Mouse (Mus musculus): Measurements from ENCODE around the gene Ppp5c. TPM values are rescaled to one million over a fixed set of nuclear protein-coding genes. Genes with fewer than 3 reads are reported as not detected.
A peak's percentile ranks its signal among the peaks of the same experiment; 100 is the strongest.

The Ppp5c gene
- polyA plus RNA-seq, 1 experiment: 80.7 TPM

DNA sequence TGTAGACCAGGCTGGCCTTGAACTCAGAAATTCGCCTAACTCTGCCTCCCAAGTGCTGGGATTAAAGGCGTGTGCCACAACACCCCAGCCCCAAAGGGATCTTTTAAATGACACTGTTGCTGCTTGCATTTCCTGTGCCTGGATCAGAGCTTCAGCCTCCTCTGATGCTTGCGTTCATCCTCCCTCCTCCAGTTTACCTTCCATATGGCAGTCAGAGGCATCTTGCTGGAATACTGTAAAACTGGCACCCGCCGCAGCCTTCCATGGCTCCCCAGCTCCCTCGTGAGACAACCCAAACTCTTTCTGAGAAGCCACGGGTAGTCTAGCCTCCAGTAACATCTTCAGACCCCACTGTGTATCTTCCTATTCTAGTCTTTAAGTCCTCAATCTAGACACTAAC lies 1.2 kb upstream of the Ppp5c start:
- Histone ChIP-seq H3K4me1 (ENCODE audit: control insufficient read depth, insufficient read depth, low read length) (peaks cover 18% of the 10 kb centered on the region), H3K36me3 (ENCODE audit: control insufficient read depth, insufficient read depth, low read length) (no peaks in the 10 kb centered on the region; the same call in 1 of the 2 replicates), H3K27me3 (ENCODE audit: control insufficient read depth, insufficient read depth, low read length) (no peaks in the 10 kb centered on the region), H3K4me3 (ENCODE audit: control insufficient read depth, low read depth, low read length) (no peak overlapping the region), H3K27ac (ENCODE audit: control insufficient read depth, insufficient read depth, low read depth, low read length) (no peak overlapping the region)
- TF ChIP-seq POLR2A (IDR thresholded peaks at IDR 0.05; ENCODE audit: control insufficient read depth, low read depth, low read length) (no peak), CTCF (IDR thresholded peaks at IDR 0.05; ENCODE audit: control insufficient read depth, insufficient read depth, insufficient replicate concordance, low read depth, low read length) (no peak)

- H3K4me3 ChIP-seq (ENCODE audit: control insufficient read depth, low read depth, low read length): peak overlapping the region; percentile 94
- no peak for TF ChIP-seq POLR2A (IDR thresholded peaks at IDR 0.05; ENCODE audit: control insufficient read depth, low read depth, low read length)
- TF ChIP-seq CTCF (IDR thresholded peaks at IDR 0.05; ENCODE audit: control insufficient read depth, insufficient read depth, insufficient replicate concordance, low read depth, low read length): peak; percentile 49; the same call in 1 of the 2 replicates
- no peaks in the 10 kb centered on the region for H3K27me3 ChIP-seq (ENCODE audit: control insufficient read depth, insufficient read depth, low read length)
- H3K27ac ChIP-seq (ENCODE audit: control insufficient read depth, insufficient read depth, low read depth, low read length): peak overlapping the region; percentile 92
- no peaks in the 10 kb centered on the region; the same call in 1 of the 2 replicates for H3K36me3 ChIP-seq (ENCODE audit: control insufficient read depth, insufficient read depth, low read length)
- H3K4me1 ChIP-seq (ENCODE audit: control insufficient read depth, insufficient read depth, low read length): peaks cover 18% of the 10 kb centered on the region
Measured at GRCm38 (mm10) chr7:17026710-17027587, 775 bp downstream of the Ppp5c start.

GRCm38 (mm10) chr7:17025896-17026622 lies 1.7 kb downstream of the Ppp5c start:
- H3K4me1 ChIP-seq (ENCODE audit: control insufficient read depth, insufficient read depth, low read length): peaks cover 18% of the 10 kb centered on the region
- no peak for TF ChIP-seq POLR2A (IDR thresholded peaks at IDR 0.05; ENCODE audit: control insufficient read depth, low read depth, low read length)
- TF ChIP-seq CTCF (IDR thresholded peaks at IDR 0.05; ENCODE audit: control insufficient read depth, insufficient read depth, insufficient replicate concordance, low read depth, low read length): no peak
- no peaks in the 10 kb centered on the region for H3K27me3 ChIP-seq (ENCODE audit: control insufficient read depth, insufficient read depth, low read length)
- peak overlapping the region; percentile 94 for H3K4me3 ChIP-seq (ENCODE audit: control insufficient read depth, low read depth, low read length)
- H3K36me3 ChIP-seq (ENCODE audit: control insufficient read depth, insufficient read depth, low read length): no peaks in the 10 kb centered on the region; the same call in 1 of the 2 replicates
- no peak overlapping the region for H3K27ac ChIP-seq (ENCODE audit: control insufficient read depth, insufficient read depth, low read depth, low read length)

DNA sequence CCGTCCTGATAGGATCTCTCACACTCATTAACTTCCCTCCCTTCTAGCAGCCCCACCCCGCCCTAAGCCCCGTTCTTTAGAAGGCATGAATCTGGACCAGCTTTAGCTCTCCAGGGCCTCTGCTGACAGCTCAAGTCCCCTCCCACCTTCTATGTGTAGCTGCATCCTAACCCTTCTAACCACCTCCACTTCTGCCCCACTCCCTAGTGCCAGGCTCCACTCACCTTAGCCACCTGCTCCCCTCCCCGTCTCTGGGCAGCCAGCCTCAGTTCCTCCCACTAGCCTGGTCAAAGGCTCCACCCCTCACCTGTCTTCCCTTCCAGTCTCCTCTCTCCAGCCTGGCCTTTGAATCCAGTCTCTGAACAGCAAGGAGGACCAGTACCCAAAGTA lies 2.2 kb downstream of the Ppp5c start:
- no peak overlapping the region for H3K27ac ChIP-seq (ENCODE audit: control insufficient read depth, insufficient read depth, low read depth, low read length)
- no peak overlapping the region for H3K4me3 ChIP-seq (ENCODE audit: control insufficient read depth, low read depth, low read length)
- peaks cover 18% of the 10 kb centered on the region for H3K4me1 ChIP-seq (ENCODE audit: control insufficient read depth, insufficient read depth, low read length)
- no peaks in the 10 kb centered on the region for H3K27me3 ChIP-seq (ENCODE audit: control insufficient read depth, insufficient read depth, low read length)
- H3K36me3 ChIP-seq (ENCODE audit: control insufficient read depth, insufficient read depth, low read length): no peaks in the 10 kb centered on the region; the same call in 1 of the 2 replicates
- TF ChIP-seq POLR2A (IDR thresholded peaks at IDR 0.05; ENCODE audit: control insufficient read depth, low read depth, low read length): no peak
- TF ChIP-seq CTCF (IDR thresholded peaks at IDR 0.05; ENCODE audit: control insufficient read depth, insufficient read depth, insufficient replicate concordance, low read depth, low read length): no peak

GRCm38 (mm10) chr7:17024814-17025504 lies 2.8 kb downstream of the Ppp5c start:
- no peak overlapping the region for H3K4me3 ChIP-seq (ENCODE audit: control insufficient read depth, low read depth, low read length)

GRCm38 (mm10) chr7:17024141-17024540 lies 3.6 kb downstream of the Ppp5c start:
- H3K36me3 ChIP-seq (ENCODE audit: control insufficient read depth, insufficient read depth, low read length): no peaks in the 10 kb centered on the region; the same call in 1 of the 2 replicates

More at GRCm38 (mm10) chr7:17024814-17025504, 2.8 kb downstream of the Ppp5c start:
- no peak overlapping the region for H3K27ac ChIP-seq (ENCODE audit: control insufficient read depth, insufficient read depth, low read depth, low read length)
- no peaks in the 10 kb centered on the region; the same call in 1 of the 2 replicates for H3K36me3 ChIP-seq (ENCODE audit: control insufficient read depth, insufficient read depth, low read length)
- no peaks in the 10 kb centered on the region for H3K27me3 ChIP-seq (ENCODE audit: control insufficient read depth, insufficient read depth, low read length)
- TF ChIP-seq CTCF (IDR thresholded peaks at IDR 0.05; ENCODE audit: control insufficient read depth, insufficient read depth, insufficient replicate concordance, low read depth, low read length) (no peak), POLR2A (IDR thresholded peaks at IDR 0.05; ENCODE audit: control insufficient read depth, low read depth, low read length) (no peak)
- H3K4me1 ChIP-seq (ENCODE audit: control insufficient read depth, insufficient read depth, low read length): peaks cover 18% of the 10 kb centered on the region

More at GRCm38 (mm10) chr7:17024141-17024540, 3.6 kb downstream of the Ppp5c start:
- peaks cover 18% of the 10 kb centered on the region for H3K4me1 ChIP-seq (ENCODE audit: control insufficient read depth, insufficient read depth, low read length)
- no peak overlapping the region for H3K4me3 ChIP-seq (ENCODE audit: control insufficient read depth, low read depth, low read length)
- H3K27me3 ChIP-seq (ENCODE audit: control insufficient read depth, insufficient read depth, low read length): no peaks in the 10 kb centered on the region
- no peak for TF ChIP-seq CTCF (IDR thresholded peaks at IDR 0.05; ENCODE audit: control insufficient read depth, insufficient read depth, insufficient replicate concordance, low read depth, low read length)
- TF ChIP-seq POLR2A (IDR thresholded peaks at IDR 0.05; ENCODE audit: control insufficient read depth, low read depth, low read length): no peak
- H3K27ac ChIP-seq (ENCODE audit: control insufficient read depth, insufficient read depth, low read depth, low read length): no peak overlapping the region

All from testis, adult 2 months (tissue).